Mouse (Mus musculus): ENCODE data around the gene Nxnl1.

The Nxnl1 gene

DNA sequence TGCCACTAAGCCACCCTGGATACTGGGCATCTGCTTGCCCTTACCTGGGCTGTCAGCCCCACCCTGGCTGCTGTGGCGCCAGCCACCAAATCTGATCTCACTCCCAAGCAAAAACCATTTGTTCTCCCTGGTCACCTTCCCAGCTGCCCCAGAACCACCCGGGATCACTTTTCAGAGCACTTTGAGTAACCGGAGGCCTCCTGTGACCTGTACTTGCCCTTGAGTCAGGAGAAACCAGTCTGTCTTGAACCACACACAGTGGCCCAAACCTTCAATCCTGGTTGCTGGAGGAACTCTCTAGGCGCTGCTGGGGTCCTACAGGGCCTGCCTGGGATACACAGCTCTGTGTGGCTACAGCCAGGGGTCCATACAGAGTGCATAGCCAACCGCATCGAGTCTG lies 13.6 kb downstream of the Nxnl1 start:
- DNase-seq = peak in 1 of 2 experiments; percentile 55

- no peak for DNase-seq
These were observed 15.6 kb downstream of the Nxnl1 start for GRCm38 (mm10) chr8:71550754-71551153.

GRCm38 (mm10) chr8:71547590-71547989 lies 18.8 kb downstream of the Nxnl1 start:
- no peak for DNase-seq

GRCm38 (mm10) chr8:71545053-71545452 lies 21.3 kb downstream of the Nxnl1 start:
- DNase-seq = no peak

DNA sequence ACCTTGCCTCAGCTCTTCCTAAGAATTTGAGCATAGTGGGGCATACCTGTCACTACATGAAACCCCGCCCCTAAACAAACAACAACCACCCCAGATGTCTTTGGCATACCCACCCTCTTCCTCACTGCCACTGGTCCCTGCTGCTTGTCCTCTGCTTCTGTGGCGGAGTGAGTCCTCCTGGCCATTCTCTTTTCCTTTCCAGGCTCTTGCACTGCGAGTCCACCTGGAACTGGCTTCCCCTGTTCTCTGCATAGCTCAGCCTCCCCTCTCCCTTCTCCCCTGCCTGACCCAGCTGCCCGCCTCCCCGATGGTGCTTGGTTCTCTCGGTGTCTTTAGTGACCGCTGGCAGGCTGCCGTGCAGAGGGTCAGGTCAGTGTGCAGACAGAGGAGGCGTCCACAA lies 22.6 kb downstream of the Nxnl1 start:
- DNase-seq = peak in 1 of 2 experiments; percentile 43

DNA sequence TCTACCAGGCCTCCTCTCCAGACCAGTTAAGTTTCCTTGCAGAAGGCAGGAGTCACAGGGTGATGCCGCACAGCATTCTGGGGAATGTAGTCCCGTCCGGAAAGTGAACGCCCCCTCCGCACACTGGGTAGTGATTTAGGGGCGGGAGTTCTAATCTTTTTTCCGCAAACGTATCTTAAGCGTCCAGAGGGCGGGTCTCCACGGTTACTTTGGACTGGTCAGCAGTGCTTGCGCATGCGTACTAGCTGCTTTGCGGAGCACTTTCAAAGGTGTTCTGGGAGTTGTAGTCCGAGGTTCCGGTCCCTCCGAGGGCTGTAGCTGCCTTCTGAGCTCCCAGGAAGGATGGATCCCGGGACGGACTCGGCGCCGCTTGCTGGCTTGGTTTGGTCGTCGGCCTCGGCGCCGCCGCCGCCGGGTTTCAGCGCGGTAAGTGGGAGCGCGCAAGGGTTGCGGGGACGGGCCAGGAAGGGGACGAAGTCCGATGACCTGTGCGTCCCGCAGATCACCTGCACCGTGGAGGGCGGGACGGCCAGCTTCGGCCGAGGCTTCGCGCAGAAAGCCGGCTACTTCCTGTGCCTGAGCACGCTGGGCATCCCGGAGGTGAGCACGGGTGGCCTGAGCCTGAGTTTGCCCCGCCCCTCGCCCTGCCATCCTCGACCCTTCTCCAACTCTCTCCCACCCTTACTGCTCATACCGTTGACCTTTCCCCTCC lies 23.6 kb downstream of the Nxnl1 start, which contains the start of gene Mvb12a:
Gene Mvb12a, plus strand, starts transcription at position 291 of the 712 bp plus-strand sequence.
- DNase-seq = peak; percentile 99

- peak; percentile 95 to 97 for DNase-seq
These were observed 29.2 kb downstream of the Nxnl1 start, which contains the start of gene Bst2 for GRCm38 (mm10) chr8:71537028-71537867. Bst2 (minus strand) TSS chr8:71537456.

DNA sequence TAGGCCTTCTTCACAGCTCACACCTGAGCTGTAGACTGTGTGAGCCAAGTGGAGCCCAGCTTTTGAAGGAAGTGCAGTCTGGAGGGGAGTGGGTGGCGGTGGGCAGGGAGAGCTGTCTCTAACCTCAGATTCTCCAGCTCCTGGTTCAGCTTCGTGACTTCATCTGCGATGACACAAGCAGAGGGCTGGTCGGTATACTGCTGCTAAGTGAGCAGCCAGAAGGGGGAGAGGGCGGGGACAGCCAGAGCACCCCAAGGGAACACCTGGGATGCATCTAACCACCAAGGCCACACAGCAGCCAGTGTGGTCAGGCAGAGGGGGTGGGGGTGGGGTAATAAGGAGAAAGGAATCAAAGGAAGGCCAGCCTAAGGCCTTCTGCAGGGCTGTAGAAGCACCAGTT lies 30.7 kb downstream of the Nxnl1 start:
- no peak for DNase-seq

- no peak for DNase-seq
These were observed 32.1 kb downstream of the Nxnl1 start for GRCm38 (mm10) chr8:71534263-71534810.

DNA sequence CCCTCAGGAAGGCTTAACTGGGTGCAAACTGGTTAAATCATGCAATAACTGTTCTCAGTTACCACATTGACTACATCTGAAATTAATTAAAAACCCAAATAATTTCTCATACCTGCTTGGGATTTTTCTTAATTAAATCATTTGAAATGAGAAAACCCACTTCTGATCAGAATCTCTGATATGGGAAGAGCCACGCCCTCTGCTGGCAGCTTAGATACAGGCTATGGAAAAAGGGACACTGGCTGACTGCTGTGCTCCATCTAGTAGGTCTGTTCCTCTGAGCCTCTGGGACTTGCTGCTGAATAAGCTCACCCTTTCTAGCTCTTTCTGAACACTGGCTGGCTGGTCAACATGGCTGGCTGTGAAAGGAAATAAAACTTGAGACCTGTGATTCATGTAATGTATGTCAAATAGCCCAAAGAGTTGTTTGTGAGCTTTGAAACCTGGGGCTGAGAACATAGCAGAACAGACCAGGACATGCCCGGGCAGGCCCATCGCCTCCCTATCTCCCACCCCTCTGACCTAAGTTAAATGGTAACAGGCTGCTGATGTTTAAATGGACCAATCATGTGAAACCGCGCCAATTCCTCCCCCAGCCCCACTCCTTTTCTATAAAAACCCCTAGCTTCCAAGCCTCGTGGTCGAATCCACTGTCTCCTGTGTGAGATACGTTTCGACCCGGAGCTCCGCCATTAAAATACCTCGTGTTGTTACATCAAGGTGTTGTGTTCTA lies 35.5 kb downstream of the Nxnl1 start:
- DNase-seq = peak; percentile 55 to 73

DNA sequence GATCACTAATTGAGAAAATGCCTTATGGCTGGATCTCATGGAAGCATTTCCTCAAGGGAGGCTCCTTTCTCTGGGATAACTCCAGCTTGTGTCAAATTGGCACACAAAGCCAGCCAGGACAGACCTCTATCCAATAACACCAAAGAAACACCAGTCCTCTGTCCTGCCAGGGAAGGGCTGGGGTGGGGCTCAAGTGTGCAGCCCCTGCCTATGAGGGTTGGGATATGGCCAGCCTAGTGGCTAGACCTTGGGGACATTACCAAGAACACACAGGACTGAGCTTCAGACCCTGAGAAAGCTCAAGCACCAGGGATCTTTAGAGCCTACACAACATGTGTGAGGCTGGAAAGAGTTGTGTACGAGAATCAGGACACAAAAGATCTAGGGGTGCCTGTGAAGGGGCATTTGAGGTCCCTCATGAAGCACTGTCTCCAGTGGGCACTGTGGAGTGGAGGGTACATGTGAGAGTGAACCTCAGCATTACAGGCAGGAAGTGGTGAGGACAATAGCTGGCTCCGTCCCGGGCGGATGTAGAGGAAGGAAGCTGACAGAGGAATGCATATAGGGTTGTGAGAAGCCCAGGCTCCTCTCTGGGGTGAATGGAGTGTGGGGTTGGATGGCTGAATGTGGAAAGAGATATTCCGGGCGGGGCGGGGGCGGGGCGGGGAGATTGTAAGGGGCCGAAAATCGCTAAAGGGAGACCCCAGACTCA lies 37.9 kb downstream of the Nxnl1 start:
- peak; percentile 57 to 73 for DNase-seq

GRCm38 (mm10) chr8:71527162-71527870 lies 39.1 kb downstream of the Nxnl1 start:
- DNase-seq = no peak

- DNase-seq = no peak
These were observed 40.1 kb downstream of the Nxnl1 start for GRCm38 (mm10) chr8:71526272-71526671.

GRCm38 (mm10) chr8:71525226-71526050 lies 41.0 kb downstream of the Nxnl1 start, which contains the start of gene Ccdc194:
Ccdc194 (minus strand) TSS chr8:71525711.
- no peak for DNase-seq

DNA sequence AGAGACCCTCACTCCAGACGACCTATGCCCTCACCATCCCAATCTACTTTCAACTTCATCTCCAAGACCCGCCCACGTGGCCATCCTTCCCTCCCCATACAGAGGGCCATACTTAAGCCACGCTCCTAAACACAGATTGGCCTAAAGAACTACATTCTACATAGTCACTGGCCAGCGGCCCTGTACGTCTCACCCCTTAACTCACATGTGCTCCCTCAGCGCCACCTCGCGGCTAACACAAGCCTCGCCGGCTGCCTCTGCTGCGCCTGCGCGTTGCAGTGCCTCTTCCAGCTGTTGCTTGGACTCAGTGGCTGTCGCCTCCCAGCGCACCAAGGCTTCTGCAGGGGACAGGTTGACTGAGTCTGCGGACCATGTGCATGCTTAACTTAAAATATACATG lies 44.8 kb downstream of the Nxnl1 start:
- DNase-seq = peak; percentile 93 to 95

DNA sequence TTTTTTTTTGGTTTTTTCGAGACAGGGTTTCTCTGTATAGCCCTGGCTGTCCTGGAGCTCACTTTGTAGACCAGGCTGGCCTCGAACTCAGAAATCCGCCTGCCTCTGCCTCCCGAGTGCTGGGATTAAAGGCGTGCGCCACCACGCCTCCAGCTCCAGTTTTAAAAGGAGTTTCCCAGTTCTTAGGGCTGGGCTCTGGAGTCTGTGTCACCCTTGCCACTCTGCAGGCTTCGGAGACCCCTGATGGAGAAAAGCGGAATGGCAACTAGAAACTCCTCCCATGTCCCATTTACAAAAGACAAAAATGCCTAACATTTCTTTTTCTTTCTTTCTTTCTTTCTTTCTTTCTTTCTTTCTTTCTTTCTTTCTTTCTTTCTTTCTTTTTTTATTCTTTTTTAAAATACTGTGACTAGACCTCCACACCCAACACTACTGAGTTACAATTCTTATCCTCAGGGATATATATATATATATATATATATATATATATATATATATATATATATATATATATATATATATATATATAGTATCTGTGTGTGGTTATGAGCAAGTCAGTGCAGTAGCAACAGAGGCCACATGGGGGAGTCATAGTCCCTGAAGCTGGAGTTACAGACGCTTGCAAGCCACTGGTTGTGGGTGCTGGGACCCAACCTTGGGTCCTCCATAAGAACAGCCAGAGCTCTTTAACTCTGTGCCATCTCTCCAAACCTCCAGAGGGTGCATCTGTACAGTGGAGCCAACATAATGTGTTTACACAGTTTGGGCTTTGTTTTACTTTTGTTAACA lies 47.2 kb downstream of the Nxnl1 start:
- peak; percentile 70 to 87 for DNase-seq

DNA sequence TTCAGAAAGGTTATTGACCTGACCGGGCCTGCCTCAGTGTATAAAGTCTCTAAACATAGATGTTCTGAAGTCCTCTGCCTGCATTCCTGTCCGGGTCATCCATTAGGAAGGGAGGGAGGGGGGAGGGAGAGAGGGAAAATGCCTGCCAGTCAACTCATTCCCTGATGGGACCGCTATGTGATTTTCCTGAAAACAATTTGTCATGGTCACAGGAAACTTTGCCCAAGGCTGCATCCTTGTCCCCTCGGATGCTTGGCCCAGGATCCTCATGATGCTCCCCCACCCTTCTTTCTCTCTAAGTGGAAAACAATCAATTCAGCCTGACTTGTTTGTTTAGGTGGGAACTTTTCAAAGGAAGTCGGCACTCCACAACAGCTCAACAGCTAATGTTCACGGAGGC lies 49.6 kb downstream of the Nxnl1 start:
- DNase-seq = peak; percentile 43 to 79

DNA sequence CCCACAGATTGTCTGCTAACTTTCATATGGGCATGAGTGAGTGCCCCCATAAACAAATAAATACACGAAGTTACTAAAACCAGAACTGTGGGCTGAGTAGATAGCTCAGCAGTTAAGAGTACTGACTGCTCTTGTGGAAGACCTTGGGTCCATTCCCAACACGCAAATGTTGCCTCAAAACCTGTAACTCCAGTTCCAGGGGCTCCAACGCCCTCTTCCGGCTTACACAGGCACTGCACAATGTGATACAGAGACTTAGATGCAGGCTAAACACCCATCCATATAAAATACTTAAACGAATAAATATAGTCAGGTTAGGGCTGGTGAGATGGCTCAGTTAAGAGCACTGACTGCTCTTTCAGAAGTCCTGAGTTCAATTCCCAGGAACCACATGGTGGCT lies 51.4 kb downstream of the Nxnl1 start:
- no peak for DNase-seq

GRCm38 (mm10) chr8:71513018-71513754 lies 53.2 kb downstream of the Nxnl1 start:
- DNase-seq = peak; percentile 62 to 76

Measured in kidney, postnatal 25 days (tissue).